Mouse (Mus musculus) testis, adult 2 months (tissue): ENCODE measurements around the gene Adgra3.

ENCODE experiments used
- CTCF ChIP-seq: fragments of 200-500 bp; IDR thresholded peaks from 2 replicates; pipeline ENCODE4 v1.5.1; 2012; ENCODE audit warnings: low read depth, mild to moderate bottlenecking, inconsistent platforms, low read length, moderate library complexity; ENCODE audit not compliant: control insufficient read depth, insufficient read depth, insufficient replicate concordance
- POLR2A ChIP-seq: fragments of 200-500 bp; IDR thresholded peaks from 2 replicates; pipeline ENCODE4 v1.6.1; 2012; ENCODE audit warnings: low read depth, mild to moderate bottlenecking, inconsistent platforms, low read length, moderate library complexity; ENCODE audit not compliant: control insufficient read depth

DNA sequence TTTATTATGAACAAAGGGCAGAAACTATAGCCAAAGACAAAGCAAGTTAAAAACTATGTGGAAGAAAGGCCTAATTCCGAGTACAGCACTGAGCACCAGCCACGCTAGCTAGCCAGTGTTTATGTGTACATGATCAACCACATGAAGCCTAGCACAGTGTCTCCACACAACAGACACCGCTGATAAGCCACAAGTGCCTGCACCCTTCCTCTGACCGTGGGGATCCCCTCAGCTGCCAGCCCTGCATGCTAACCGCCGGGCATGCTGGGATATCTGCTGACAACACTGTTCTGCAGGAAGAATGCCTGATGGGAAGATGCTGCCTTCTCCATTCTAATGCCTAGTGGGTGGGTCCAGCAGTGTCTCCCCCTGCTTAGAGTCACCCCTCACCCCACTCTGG is 34.7 kb downstream of the Adgra3 start:
- no peak for TF ChIP-seq CTCF
- no peak for TF ChIP-seq POLR2A
